Mouse (Mus musculus): ENCODE data around the gene Pigq. TPM values are rescaled to one million over a fixed set of nuclear protein-coding genes. Genes with fewer than 3 reads are reported as not detected.

The Pigq gene
- total RNA-seq, 4 experiments from 2014 or later: 104 to 128 (median 120) TPM

DNA sequence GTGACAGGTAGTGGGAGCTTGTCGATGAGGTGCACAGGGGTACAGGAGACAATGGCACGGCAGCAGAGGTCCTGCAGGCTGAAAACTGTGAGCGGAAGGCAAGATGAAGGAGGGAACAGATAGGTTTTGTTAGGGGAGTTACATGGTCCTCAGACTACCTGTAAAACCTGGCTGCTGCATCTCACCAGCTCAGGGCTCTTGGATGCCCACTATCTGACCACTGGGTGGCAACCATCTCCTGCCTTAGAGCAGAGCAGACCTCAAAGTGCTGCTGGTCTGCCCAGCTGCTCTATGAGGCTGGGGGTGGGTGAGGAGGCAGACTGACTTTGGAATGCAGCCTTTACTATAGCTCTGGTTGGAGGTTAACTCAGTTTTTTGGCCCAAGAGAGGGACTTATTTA lies 60.9 kb downstream of the Pigq start:
- no peak for DNase-seq (ENCODE audit: low spot score in 2 of 2)

DNA sequence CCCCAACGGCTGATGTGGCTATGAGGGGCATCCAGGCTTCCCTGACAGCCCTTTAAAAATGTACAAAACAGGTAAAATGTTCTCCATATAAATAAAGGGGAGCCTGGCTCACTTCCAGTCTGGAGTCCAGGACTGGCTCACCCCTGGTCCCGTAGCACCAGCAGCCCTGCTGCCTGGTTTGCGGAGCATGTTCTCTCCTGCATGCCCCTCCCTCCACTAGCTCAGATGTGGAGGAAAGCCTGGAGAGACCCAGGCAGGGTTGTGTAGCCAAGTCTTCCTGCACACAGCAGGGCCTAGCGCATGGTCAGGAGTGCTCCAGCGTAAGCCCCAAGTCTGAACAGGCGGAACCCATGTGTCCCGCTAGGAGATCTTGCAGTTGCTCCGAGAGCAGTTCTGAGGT lies 61.5 kb downstream of the Pigq start:
- DNase-seq (ENCODE audit: low spot score in 2 of 2): no peak

DNA sequence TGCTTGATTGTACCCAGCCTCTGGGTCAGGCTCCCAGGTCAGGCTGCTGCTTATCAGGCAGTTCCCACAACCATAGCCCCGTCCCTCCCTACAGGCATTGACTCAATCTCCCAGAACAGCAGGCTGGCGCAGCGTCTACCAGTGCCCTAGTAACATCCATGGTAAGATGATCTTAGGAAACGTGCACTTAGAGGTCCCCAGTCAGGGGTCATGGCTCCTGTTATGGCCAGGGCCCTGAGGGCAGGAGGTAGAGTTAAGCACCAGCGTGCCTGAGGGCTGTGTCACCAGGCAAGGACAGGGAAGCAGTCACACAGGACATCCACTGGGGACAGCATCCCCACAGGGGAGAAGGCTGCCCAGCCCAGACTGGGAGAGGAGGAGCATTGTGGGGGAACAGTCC lies 62.4 kb downstream of the Pigq start:
- no peak for DNase-seq (ENCODE audit: low spot score in 2 of 2)

DNA sequence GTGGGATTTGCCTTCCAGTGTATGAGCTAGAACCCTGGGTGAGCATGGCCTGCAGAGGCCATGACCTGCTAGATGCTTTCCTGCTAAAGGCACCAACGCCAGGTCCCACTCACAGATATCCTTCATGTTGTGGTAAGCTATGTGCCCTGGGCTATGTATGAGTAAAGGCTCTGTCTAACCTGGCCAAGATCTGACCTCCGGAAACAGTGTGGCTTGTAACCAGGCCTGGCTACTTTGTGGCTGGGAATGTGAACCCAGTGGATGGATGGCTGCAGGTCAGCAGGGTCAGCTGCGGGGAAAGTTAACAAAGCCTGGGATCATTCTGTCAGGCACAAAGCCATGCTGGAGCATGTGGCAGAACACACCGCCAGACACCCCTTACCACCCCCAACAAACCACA lies 63.0 kb downstream of the Pigq start:
- no peak for DNase-seq (ENCODE audit: low spot score in 2 of 2)

DNA sequence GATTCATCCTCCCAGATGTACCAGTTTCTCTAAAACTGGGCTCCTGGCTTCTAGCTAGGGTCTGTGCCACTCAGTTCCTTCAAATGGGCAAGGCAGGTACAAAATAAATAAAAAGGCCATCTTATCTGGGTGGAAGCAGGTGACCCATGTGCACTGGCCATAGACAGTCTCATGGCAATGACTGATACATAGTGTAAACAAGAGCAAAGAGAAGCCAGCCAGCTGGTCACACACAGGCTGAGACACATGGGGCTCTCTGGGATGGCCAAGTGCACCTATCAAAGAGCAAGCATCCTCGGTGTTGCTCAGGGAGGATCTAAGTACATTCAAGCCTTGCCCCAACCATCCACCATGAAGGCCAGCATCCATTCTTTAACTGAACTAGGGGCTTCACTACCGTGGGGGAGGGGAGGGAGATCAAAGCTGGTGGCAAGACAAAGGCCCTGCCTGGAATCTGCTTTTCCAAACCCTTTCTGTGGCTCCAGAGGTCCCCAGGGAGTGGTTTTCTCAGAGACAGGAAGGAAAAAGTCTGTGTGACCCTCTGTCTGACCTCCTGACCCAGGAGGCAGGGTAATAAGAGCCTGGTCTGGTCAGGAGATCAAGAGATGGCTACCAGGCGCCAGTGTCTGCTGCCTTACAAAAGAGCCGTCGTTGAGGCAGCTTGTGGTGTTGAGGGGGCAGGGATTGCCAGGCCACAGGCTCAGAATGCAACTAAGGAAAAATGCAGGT lies 63.7 kb downstream of the Pigq start:
- DNase-seq (ENCODE audit: low spot score in 2 of 2): no peak

DNA sequence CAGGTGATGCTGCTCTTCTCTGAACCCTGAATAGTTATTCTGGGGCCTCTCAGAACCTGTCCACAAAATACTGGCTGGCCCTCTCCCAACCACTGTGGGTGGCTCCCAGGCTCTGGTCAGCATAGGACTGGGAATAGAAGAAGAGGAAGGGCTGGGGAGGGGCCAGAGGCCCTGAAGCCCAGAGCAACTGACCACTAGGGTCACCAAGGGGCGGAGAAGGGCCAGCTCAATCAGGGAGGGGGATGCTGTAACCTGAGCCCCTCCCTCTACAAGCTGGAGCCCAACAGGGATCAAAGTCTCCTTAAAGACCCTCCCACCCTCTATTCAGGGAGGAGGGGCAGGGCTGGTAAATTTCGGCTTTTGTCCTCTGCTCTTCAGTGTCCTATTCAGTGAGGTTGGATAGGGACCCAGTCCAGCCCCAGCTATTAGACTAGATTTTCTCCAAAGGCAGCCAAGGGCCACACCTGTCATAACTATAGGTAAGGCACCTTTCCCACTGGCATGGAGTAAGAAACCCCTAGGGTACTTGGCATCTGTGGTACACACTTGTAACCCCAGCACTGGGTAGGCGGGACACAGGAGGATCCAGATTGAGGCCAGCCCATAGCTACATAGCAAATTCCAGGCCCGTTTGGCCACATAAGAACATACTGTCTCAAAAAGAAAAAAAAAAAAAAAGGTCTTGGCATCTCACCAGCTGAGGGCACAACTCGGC lies 64.4 kb downstream of the Pigq start, which contains the start of gene Wfikkn1:
TSS of gene Wfikkn1 (minus strand) at position 663 of the 715 bp plus-strand sequence.
- no peak for DNase-seq (ENCODE audit: low spot score in 2 of 2)

DNA sequence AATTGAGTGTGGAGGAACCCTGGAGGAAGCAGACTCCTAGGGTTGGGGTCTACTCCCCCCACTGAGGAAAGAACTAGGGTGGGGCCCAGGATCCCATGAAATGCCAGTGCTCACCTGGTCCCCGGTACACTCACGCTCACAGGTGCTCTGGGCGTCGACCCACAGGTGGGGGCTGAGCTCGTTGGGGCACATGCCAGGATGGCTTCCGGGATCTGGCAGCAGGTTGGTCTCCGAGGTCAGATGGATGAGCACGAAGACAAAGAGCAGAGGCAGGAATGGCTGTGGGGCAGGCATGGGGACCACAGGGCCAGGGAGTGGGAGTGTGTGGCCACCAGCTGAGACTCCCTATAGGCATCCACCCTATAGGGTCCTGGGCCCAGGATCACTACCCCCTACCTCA lies 65.0 kb downstream of the Pigq start:
- DNase-seq (ENCODE audit: low spot score in 2 of 2): no peak

DNA sequence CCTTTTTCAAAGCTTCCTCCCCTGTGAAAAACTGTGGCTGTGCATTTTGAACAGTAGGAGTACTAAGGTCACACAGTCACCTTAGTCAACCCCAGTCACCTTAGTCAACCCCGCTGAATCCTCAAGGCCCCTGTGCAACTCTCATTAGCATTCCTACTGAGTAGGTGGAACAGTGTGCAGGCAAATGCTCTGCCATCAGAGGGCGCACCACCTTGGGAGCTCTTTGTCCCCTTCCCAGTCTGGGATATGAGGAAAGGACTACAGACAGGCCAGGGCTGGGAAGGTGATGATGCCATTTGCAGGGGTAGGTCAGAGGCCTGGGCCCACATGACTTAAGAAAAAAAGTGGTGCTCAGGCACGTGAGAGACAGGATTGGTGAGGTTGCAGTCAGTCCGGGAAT lies 65.5 kb downstream of the Pigq start:
- DNase-seq (ENCODE audit: low spot score in 2 of 2): no peak

DNA sequence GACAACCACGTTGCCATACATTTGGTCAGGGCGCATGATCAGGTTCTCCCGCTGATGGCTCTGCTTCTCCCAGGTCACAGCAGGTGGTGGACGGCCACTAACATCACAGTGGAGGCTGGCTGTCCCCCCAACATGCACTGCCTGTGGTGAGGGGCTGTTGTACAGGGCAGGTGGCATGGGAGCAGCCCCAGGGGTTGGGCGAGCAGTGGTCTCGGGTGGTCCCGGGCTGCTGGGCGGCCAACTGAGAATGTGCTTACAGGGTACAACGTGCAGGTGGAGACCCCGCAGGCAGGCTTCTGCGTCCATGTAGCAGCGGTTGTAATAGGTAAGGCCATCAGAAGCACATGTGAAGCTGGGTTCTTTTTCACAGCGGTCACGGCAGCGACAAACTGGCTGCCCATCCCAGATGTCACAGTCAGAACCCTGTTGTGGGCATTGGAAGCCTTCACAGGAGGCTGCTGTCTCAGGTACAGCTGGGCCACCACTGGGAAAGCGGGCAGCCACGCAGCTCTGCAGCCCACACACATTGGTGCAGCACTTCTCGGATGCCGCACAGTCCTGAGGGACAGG lies 66.0 kb downstream of the Pigq start:
- DNase-seq (ENCODE audit: low spot score in 2 of 2): no peak

DNA sequence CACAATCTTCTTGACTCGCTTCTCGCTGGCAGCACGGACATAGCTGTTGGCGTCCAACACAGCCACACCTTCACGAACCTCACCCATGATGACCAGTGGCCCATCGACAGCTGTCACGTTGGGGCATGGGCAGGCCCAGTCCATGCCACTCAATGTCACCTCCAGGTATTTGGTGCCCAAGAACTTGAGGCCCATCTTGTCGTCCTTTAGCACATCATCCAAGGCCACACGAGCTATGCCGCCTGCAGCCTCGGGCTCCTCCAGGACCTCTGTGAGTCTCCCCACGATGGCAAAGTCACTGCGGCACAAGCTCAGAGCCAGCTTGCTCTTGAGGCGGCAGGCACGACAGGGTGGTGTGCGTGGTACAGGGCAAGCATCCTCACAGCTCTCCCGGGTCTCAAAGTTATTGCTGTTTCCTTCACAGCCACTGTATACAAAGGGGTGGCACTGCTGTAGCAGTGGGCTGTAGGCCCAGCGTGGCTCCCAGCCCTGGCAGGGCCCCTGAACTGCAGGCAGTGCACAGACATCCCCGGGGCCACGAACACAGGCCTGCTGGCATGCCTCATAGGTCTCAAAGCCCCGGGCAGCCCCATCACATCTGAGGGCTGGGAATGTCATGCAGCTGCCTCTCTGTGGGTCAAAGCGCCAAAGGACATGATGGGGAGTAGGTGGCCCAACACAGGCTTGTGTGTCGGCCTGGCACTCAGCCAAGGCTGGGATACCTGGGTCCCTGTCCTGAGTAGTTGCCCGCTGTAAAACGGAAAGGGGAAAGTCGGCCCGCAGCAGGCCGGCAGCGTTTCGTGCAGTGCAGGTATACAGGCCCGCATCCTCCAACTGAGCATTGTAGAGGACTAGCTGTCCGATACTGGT lies 66.8 kb downstream of the Pigq start:
- no peak for DNase-seq (ENCODE audit: low spot score in 2 of 2)

DNA sequence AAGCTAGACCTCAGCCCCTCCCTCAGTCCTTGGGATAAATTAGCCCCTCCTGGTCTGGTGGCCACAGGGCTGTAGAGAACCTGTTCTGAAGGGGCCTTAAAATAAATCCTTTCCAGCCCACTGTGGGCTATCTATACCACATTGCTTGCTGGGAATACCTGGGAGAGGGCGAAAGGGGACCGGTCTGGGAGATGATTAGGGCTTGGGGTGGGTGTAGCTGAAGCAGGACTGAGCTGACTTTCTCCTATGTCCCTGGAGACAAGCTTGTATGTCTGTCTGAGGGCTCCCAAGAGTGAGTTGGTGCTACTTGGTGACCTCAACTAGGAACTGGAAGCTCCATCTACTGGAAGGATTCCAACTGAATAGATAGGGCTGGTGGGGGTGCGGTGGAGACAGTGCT lies 67.7 kb downstream of the Pigq start:
- no peak for DNase-seq (ENCODE audit: low spot score in 2 of 2)

Other genes starting within 250 kb of the Pigq start
- gene Gng13, start 227.8 kb downstream of the Pigq start, total RNA-seq (2022): 100 to 1,000 TPM; 115 to 135 (median 117) TPM
- gene Chtf18, start 217.5 kb downstream of the Pigq start, total RNA-seq (2022): 1 to 10 TPM; 1.3 to 4.9 (median 2.0) TPM
- 10 to 100 TPM; 51.7 to 56.8 (median 54.0) TPM for gene Rpusd1, start 217.3 kb downstream of the Pigq start, total RNA-seq (2022)
- under 1 TPM in 3 of 4 experiments, not detected in 1; 0.13 to 0.41 (median 0.23) TPM for gene Mslnl, start 208.9 kb downstream of the Pigq start, total RNA-seq (2022)
- gene Msln, start 190.6 kb downstream of the Pigq start, total RNA-seq (2022): 1 to 10 TPM in 2 of 4 experiments, under 1 TPM in 2; 0.21 to 1.8 (median 0.92) TPM
- gene Narfl, start 171.2 kb downstream of the Pigq start, total RNA-seq (2022): 10 to 100 TPM; 33.0 to 45.0 (median 34.2) TPM
- gene Haghl, start 159.3 kb downstream of the Pigq start, total RNA-seq (2022): 100 to 1,000 TPM in 2 of 4 experiments, 10 to 100 TPM in 2; 94.5 to 130 (median 112) TPM
- under 1 TPM; 0.43 to 1.00 (median 0.94) TPM for gene Ccdc78, start 158.4 kb downstream of the Pigq start, total RNA-seq (2022)
- 100 to 1,000 TPM in 2 of 4 experiments, 10 to 100 TPM in 2; 93.0 to 103 (median 99.1) TPM for gene Fam173a, start 152.0 kb downstream of the Pigq start, total RNA-seq (2022)
- gene AC134908.4, start 149.3 kb downstream of the Pigq start, total RNA-seq (2022): 1 to 10 TPM in 1 of 4 experiments, not detected in 3; 1.5 TPM
- gene Metrn, start 147.8 kb downstream of the Pigq start, total RNA-seq (2022): 10 to 100 TPM; 66.8 to 93.2 (median 84.5) TPM
- 100 to 1,000 TPM; 532 to 577 (median 554) TPM for gene Fbxl16, start 135.9 kb downstream of the Pigq start, total RNA-seq (2022)
- gene Wdr24, start 121.3 kb downstream of the Pigq start, total RNA-seq (2022): 10 to 100 TPM; 22.8 to 29.0 (median 26.5) TPM
- 10 to 100 TPM; 61.0 to 63.6 (median 61.8) TPM for gene Jmjd8, start 116.1 kb downstream of the Pigq start, total RNA-seq (2022)
- 100 to 1,000 TPM; 151 to 155 (median 152) TPM for gene Stub1, start 111.5 kb downstream of the Pigq start, total RNA-seq (2022)
- gene Rhbdl1, start 107.6 kb downstream of the Pigq start, total RNA-seq (2022): 10 to 100 TPM; 31.6 to 44.8 (median 40.9) TPM
- gene Gm20683, start 103.2 kb downstream of the Pigq start, total RNA-seq (2022): 10 to 100 TPM; 21.4 to 27.6 (median 25.7) TPM
- gene Rhot2, start 100.1 kb downstream of the Pigq start, total RNA-seq (2022): 100 to 1,000 TPM in 1 of 4 experiments, 10 to 100 TPM in 3; 81.2 to 107 (median 93.1) TPM
- gene Wdr90, start 83.4 kb downstream of the Pigq start, total RNA-seq (2022): 10 to 100 TPM; 19.0 to 28.8 (median 23.6) TPM
- gene Mcrip2, start 76.2 kb downstream of the Pigq start, total RNA-seq (2022): 10 to 100 TPM; 16.9 to 26.9 (median 21.5) TPM
- 10 to 100 TPM; 37.5 to 42.2 (median 39.1) TPM for gene Mettl26, start 69.9 kb downstream of the Pigq start, total RNA-seq (2022)
- gene Wfikkn1, start 64.1 kb downstream of the Pigq start, total RNA-seq (2022): 1 to 10 TPM; 1.6 to 2.4 (median 1.9) TPM
- gene Rab40c, start 25.2 kb downstream of the Pigq start, total RNA-seq (2022): 10 to 100 TPM; 42.0 to 72.9 (median 46.4) TPM
- gene Nhlrc4, start within 50 bp of the Pigq start, total RNA-seq (2022): 1 to 10 TPM in 1 of 4 experiments, under 1 TPM in 2, not detected in 1; 0.16 to 2.8 (median 0.28) TPM
- 1 to 10 TPM in 1 of 4 experiments, under 1 TPM in 3; 0.77 to 1.2 (median 0.88) TPM for gene A930017K11Rik, start 7.6 kb upstream of the Pigq start, total RNA-seq (2022)
- 10 to 100 TPM; 45.4 to 61.2 (median 53.8) TPM for gene Capn15, start 40.9 kb upstream of the Pigq start, total RNA-seq (2022)
- 100 to 1,000 TPM in 3 of 4 experiments, 10 to 100 TPM in 1; 96.5 to 113 (median 102) TPM for gene Rab11fip3, start 124.6 kb upstream of the Pigq start, total RNA-seq (2022)
- gene Decr2, start 145.4 kb upstream of the Pigq start, total RNA-seq (2022): 10 to 100 TPM; 27.6 to 31.2 (median 29.7) TPM
- gene Nme4, start 150.7 kb upstream of the Pigq start, total RNA-seq (2022): 1 to 10 TPM; 5.1 to 6.3 (median 5.4) TPM
- gene Tmem8, start 168.4 kb upstream of the Pigq start, total RNA-seq (2022): 10 to 100 TPM; 13.8 to 16.2 (median 15.5) TPM
- 10 to 100 TPM; 58.1 to 71.4 (median 62.0) TPM for gene Mrpl28, start 178.6 kb upstream of the Pigq start, total RNA-seq (2022)
- 10 to 100 TPM; 26.7 to 31.1 (median 29.5) TPM for gene Axin1, start 193.8 kb upstream of the Pigq start, total RNA-seq (2022)

Data from layer of hippocampus, adult 8-10 months (tissue).